Mouse (Mus musculus) forebrain, postnatal 0 days (tissue): ENCODE data around the gene Zbtb11. TPM values are rescaled to one million over a fixed set of nuclear protein-coding genes. Genes with fewer than 3 reads are reported as not detected.
"Not testable (repeated sequence)": the region's sequence is repeated elsewhere in the genome, so short reads cannot be mapped to it uniquely, and the experiment has no call there.

Source experiments
- ATAC-seq: fragments of 200-750 bp; cut with Nextera tagmentation; 2 replicates; pipeline ENCODE4 v1.8.0; 2017; ENCODE audit warnings: mild to moderate bottlenecking, moderate library complexity
- DNase-seq: peaks from one replicate; pipeline ENCODE4 v3.0.0-alpha.2; 2015
- H3K27ac ChIP-seq: fragments of 300-500 bp; sonication (generic); 2 replicates; pipeline ENCODE4 v1.5.1; 2014; ENCODE audit warnings: low read depth, mild to moderate bottlenecking, antibody characterized with exemption, low read length, moderate library complexity, mixed read lengths
- H3K27me3 ChIP-seq: fragments of 300-500 bp; sonication (generic); 2 replicates; pipeline ENCODE4 v1.6.1; 2014; ENCODE audit warnings: mild to moderate bottlenecking, low read length, mixed read lengths; ENCODE audit not compliant: insufficient read depth
- H3K36me3 ChIP-seq: fragments of 300-500 bp; sonication (generic); 2 replicates; pipeline ENCODE4 v1.6.1; 2014; ENCODE audit warnings: mild to moderate bottlenecking, moderate library complexity; ENCODE audit not compliant: insufficient read depth
- H3K4me1 ChIP-seq: fragments of 300-500 bp; sonication (generic); 2 replicates; pipeline ENCODE4 v1.6.1; 2014; ENCODE audit warnings: antibody characterized with exemption; ENCODE audit not compliant: insufficient read depth
- H3K4me2 ChIP-seq: fragments of 300-500 bp; sonication (generic); 2 replicates; pipeline ENCODE4 v1.6.1; 2014; ENCODE audit warnings: low read depth, mild to moderate bottlenecking, moderate library complexity
- H3K4me3 ChIP-seq: fragments of 300-500 bp; sonication (generic); 2 replicates; pipeline ENCODE4 v1.5.1; 2014; ENCODE audit warnings: low read depth, low read length, mixed read lengths
- H3K9ac ChIP-seq: fragments of 300-500 bp; sonication (generic); 2 replicates; pipeline ENCODE4 v1.6.1; 2014; ENCODE audit warnings: mild to moderate bottlenecking
- H3K9me3 ChIP-seq: fragments of 300-500 bp; sonication (generic); 2 replicates; pipeline ENCODE4 v1.6.1; 2016; ENCODE audit warnings: low read length
- CTCF ChIP-seq: sonication (generic); IDR thresholded peaks from 2 replicates; pipeline ENCODE4 v1.5.1; 2016; ENCODE audit warnings: antibody characterized with exemption, control low read depth, low read depth
- WGBS: fragments of 180-500 bp; shearing (Covaris S2); extraction: QIAGEN DNeasy Blood & Tissue Kit; methylation state at CpG from one replicate; pipeline ENCODE4 v1.1.7; 2014; 5-methylcytosine and 5-hydroxymethylcytosine counted together
- polyA plus RNA-seq: library from polyadenylated mRNA; unstranded; fragments of >200 nt; fragmentation: Nextera tagmentation; extraction: Ambion mirVana; gene quantifications from 2 replicates; pipeline ENCODE4 v1.2.1, GENCODE M21; 2015
- total RNA-seq: library from RNA; depleted of rRNA; stranded (reverse); fragments of >200 nt; gene quantifications from 2 replicates; pipeline ENCODE4 v1.2.3, GENCODE M21; 2014

Gene Zbtb11
- total and polyA plus RNA-seq, 2 experiments from 2014 or later: 15.6 to 23.7 TPM

DNA sequence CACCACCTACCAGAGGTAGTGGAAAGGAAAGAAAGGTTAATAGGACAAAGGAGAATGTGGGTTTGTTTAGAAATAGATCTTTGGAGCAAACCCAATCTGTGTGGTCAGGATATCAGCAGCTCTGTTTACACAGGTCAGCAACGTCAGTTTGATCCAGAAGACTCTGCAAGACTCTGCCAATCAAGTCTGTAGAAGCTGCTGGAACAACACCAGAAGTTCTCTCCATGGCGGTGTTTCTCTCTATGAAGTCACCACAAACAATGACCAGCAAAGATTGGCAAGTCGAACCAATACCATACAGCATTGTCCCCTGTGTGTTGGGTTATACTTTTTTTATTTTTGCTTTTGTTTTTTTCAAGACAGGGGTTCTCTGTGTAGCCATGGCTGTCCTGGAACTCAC, 26.4 kb upstream of the Zbtb11 start:
- DNase-seq (no peak), ATAC-seq (no peak)
- no peaks in the 10 kb centered on the region for H3K4me1 ChIP-seq
- H3K27ac ChIP-seq: no peak overlapping the region
- H3K4me3 ChIP-seq: no peak overlapping the region
- no peak overlapping the region for H3K9ac ChIP-seq
- no peaks in the 10 kb centered on the region for H3K36me3 ChIP-seq
- H3K27me3 ChIP-seq: no peaks in the 10 kb centered on the region
- WGBS: 75% methylated on average over 3 of the region's 3 CpGs
- no peaks in the 10 kb centered on the region for H3K9me3 ChIP-seq
- no peak overlapping the region for H3K4me2 ChIP-seq
- no peak for TF ChIP-seq CTCF

DNA sequence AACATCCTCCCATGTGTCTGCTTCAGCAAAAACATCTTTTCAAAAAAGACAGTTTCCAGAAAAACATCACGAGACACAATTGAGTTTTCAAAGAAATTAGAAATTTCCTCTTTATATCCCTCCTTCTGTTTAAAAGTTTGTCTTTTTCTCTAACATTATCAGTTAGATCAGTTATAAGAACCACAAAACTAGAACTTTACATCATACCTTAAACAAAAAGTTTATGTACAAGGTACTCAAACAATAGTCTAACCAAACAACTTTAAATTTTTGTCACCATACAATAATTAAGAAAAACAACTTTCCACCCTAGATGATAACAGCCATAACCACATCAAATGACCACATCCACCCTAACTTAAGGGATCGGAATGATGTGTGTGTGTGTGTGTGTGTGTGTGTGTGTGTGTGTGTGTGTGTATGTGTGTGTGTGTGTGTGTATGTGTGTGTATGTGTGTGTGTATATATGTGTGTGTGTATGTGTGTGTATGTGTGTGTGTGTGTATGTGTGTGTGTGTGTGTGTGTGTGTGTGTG, 25.7 kb upstream of the Zbtb11 start:
- H3K4me3 ChIP-seq, H3K36me3 ChIP-seq, DNase-seq, H3K4me2 ChIP-seq, H3K27ac ChIP-seq, H3K9ac ChIP-seq, ATAC-seq, H3K9me3 ChIP-seq, H3K27me3 ChIP-seq, H3K4me1 ChIP-seq: not testable (repeated sequence)
- WGBS: 89% methylated on average over 2 of the region's 2 CpGs

DNA sequence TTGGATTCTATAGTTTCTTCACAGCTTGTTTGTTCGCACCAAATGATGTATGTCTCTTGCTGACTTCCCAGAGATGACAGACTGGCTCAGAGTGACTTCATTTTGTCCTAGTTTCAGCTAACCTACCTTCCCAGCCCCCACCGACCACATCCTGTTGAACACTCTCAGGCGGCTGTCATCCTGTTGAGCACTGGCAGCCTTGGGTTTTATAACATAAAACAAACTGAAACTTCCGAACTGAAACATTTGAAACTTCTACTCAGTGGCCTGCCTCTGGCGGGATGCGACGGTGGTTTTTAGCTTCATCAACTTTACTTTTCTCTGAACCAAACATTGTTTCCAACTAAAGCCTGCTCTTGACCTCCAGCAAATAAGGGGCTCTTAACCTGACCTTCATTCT, 24.7 kb upstream of the Zbtb11 start:
- Histone ChIP-seq H3K9ac (no peak overlapping the region), H3K4me3 (no peak overlapping the region), H3K27ac (no peak overlapping the region), H3K9me3 (no peaks in the 10 kb centered on the region), H3K27me3 (no peaks in the 10 kb centered on the region), H3K4me1 (no peaks in the 10 kb centered on the region), H3K4me2 (no peak overlapping the region), H3K36me3 (no peaks in the 10 kb centered on the region)
- ATAC-seq (no peak), DNase-seq (no peak)
- no peak for TF ChIP-seq CTCF
- WGBS: 69% methylated on average over 7 of the region's 7 CpGs

DNA sequence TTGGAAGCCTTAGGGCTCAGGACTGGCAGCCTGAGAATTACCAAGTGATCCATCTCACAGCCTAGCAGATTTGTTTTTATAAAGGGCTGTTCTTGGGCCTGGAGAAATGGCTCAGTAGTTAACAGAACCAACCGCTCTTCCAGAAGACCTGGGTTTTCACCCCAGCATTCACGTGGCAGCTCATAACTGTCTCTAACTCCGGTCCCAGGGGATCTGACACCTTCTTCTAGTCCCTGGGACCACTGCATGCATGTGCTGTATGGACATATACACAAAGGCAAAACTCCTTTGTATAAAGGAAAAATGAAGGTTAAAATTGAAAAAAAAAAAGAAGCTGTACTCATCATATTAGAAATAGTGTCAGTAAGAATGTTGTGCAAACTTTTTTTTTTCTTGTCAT, 23.2 kb upstream of the Zbtb11 start:
- 72% methylated on average over 3 of the region's 3 CpGs for WGBS
- TF ChIP-seq CTCF: no peak
- no peaks in the 10 kb centered on the region for H3K27me3 ChIP-seq
- H3K27ac ChIP-seq: no peak overlapping the region
- no peak overlapping the region for H3K4me2 ChIP-seq
- H3K4me3 ChIP-seq: no peak overlapping the region
- H3K4me1 ChIP-seq: no peaks in the 10 kb centered on the region
- DNase-seq: no peak
- no peak overlapping the region for H3K9ac ChIP-seq
- no peaks in the 10 kb centered on the region for H3K36me3 ChIP-seq
- no peaks in the 10 kb centered on the region for H3K9me3 ChIP-seq
- ATAC-seq: no peak

DNA sequence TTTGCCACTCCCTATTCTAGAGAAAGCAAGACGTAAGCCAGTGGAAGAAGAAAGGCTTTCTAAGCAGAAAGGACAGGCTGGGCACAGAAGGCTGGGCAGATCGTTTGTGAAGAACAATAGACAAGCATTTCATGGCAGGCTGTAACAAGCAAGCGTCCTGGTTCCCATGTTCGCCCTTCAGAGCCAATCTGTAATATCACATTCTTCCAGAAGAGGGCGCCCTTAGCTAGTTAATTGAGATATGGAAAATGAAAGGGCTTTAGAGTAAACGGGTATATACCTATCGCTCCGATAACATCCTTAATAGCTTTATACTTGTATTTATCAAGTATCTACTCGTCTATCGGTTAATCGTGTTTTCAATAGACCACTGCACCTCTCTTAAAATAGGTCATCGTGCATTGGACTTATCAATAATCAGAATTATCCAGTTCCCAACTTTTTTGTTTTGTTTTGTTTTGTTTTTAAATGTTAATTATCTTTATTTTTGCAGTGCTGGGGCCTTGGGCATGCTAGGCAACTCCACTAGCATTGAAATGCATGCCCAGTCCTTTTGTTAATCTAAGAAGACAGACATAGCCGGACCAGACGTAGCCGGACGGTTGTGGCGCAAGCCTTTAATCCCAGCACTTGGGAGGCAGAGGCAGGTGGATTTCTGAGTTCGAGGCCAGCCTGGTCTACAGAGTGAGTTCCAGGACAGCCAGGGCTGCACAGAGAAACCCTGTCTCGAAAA, 22.6 kb upstream of the Zbtb11 start:
- WGBS: 34% methylated on average over 19 of the region's 19 CpGs
- Histone ChIP-seq H3K4me2 (no peak overlapping the region), H3K4me3 (no peak overlapping the region), H3K36me3 (no peaks in the 10 kb centered on the region), H3K27me3 (no peaks in the 10 kb centered on the region), H3K9ac (no peak overlapping the region), H3K27ac (no peak overlapping the region), H3K9me3 (no peaks in the 10 kb centered on the region), H3K4me1 (no peaks in the 10 kb centered on the region)
- ATAC-seq: peak; percentile 81
- peak; percentile 92 for DNase-seq
- peak; percentile 84 for TF ChIP-seq CTCF

DNA sequence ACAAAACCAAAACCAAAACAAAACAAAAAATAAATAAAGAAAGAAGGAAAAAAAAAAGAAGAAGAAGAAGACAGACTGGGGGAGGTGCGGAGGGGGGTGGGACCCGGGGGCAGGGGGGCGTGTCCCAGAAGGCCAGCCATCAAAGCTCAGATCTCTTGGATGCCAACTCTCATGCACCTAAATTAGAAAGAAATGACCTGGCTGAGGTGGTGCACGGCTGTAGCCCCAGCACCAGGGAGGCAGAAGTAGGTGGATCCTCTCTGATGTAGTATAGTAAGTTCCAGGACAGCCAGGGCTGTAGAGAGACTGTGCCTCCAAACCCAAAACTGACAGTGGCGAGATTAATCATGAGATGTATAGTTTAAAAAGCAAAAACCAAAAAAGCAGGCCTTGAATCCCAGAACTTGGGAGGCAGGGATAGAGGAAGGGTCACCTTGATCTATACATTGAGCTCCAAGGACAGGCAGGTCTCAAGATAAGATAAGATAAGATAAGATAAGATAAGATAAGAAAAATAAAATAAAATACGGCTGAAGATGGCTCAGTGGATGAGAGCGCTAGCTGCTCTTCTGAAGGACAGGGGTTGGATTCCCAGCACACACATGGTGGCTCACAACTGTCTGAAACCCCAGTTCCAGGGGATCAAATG, 21.9 kb upstream of the Zbtb11 start:
- H3K9ac ChIP-seq: no peak overlapping the region

DNA sequence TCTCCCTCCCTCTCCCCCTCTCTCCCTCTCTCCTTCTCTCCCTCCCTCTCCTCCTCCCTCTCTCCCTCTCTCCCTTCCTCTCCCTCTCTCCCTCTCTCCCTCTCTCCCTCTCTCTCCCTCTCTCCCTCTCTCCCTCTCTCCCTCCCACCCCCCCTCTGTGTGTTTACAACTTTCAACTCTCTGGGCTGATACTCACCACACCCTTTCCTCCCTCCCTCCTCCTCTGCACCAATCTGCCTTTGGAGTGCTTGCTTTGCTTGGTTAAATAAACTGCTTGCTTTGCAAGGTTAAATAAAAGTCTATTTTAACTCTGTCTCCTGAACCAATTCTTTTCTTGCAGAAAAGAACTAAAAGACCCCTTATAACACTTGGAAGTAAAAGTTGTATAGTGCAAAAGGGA, 20.9 kb upstream of the Zbtb11 start:
- Histone ChIP-seq H3K4me3 (no peak overlapping the region), H3K9me3 (no peaks in the 10 kb centered on the region), H3K27me3 (no peaks in the 10 kb centered on the region), H3K4me1 (no peaks in the 10 kb centered on the region), H3K27ac (no peak overlapping the region), H3K4me2 (no peak overlapping the region), H3K36me3 (no peaks in the 10 kb centered on the region), H3K9ac (no peak overlapping the region)
- ATAC-seq (no peak), DNase-seq (no peak)
- TF ChIP-seq CTCF: no peak

More for the DNA sequence above, 21.9 kb upstream of the Zbtb11 start:
- Histone ChIP-seq H3K9me3 (no peaks in the 10 kb centered on the region), H3K27ac (no peak overlapping the region), H3K4me1 (no peaks in the 10 kb centered on the region), H3K4me2 (no peak overlapping the region), H3K27me3 (no peaks in the 10 kb centered on the region), H3K4me3 (no peak overlapping the region), H3K36me3 (no peaks in the 10 kb centered on the region)
- DNase-seq (no peak), ATAC-seq (no peak)
- no peak for TF ChIP-seq CTCF
- 78% methylated on average over 7 of the region's 7 CpGs for WGBS

DNA sequence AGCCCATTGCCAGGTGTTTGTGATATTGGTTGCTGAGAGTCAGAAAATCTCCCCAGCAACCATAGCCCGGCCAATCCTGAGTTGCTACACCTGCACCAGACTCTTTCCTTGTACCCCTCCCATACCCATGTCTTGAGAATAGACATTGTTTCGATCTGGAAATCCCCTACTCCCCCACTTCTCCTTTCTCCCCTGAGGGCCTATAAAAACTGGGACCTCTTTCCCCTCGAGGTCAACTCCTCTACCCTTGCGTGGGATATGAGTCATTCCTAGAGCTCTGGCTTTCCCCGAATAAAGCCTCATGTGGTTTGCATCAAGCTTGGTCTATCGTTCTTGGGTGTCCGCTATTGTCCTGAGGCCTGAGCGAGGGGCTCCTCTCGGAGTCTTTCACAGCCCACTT, 19.5 kb upstream of the Zbtb11 start:
- WGBS: 92% methylated on average over 9 of the region's 9 CpGs
- H3K9me3 ChIP-seq, H3K9ac ChIP-seq, H3K4me3 ChIP-seq, DNase-seq, ATAC-seq, H3K4me2 ChIP-seq, H3K27me3 ChIP-seq, H3K27ac ChIP-seq, H3K36me3 ChIP-seq, H3K4me1 ChIP-seq: not testable (repeated sequence)

DNA sequence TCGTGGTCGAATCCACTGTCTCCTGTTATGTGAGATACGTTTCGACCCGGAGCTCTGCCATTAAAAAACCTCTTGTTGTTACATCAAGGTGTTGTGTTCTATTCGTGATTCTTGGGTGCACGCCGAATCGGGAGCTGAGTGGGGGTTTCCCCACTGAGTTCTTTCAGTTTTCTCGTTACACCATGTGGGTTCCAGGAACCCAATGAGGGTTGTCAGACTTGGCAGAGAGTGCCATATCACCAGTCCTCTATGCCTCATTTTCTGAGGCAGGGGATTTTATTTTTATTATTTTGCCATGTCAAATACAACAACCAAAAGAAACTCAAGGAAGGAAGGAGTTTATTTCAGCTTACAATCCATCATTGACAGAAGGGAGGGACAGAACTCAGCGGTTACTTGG, 10.6 kb upstream of the Zbtb11 start:
- not testable (repeated sequence) for H3K36me3 ChIP-seq, H3K27ac ChIP-seq, H3K4me2 ChIP-seq, H3K27me3 ChIP-seq, DNase-seq, H3K4me1 ChIP-seq, H3K4me3 ChIP-seq, H3K9ac ChIP-seq, H3K9me3 ChIP-seq, ATAC-seq
- 91% methylated on average over 6 of the region's 11 CpGs for WGBS
